Mouse (Mus musculus): ENCODE results near the gene Rln1.

The Rln1 gene

DNA sequence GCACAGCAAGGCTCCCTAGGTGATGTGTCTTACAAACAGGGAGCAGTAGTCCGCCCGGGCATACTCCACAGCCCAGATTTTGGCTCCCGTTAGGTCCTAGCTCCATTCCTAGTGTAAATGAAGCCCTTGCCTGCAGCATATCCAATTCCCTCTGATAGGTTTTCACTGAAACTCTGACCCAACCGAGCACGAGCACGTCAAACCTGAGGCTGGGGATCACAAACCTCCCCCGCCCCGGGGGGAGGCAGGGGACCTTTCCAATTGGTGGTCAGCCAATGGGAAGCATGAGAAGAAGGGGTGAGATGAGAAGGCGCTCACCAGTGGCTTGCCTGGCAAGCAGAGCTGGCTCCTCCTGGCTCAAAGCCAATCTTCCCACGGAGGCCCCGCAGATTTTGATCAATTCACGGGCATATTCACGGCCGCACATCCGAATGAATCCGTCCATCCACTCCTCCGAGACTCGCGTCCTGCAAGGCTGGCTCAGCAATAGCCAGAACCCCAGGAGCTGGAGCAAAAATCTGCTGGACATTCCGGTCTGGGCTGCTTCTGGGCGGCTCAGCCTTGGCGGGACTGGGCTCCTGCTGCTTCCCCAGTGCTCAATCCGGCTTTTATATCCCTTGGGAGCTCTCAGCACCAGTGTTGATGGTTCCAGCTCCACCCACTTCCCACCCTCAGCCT lies at the start of gene Rln1:
Rln1 (minus strand) TSS at position 603 of the 678 bp plus-strand sequence.
- peak; percentile 59 for DNase-seq (ENCODE audit: extremely low spot score, low spot score)

DNA sequence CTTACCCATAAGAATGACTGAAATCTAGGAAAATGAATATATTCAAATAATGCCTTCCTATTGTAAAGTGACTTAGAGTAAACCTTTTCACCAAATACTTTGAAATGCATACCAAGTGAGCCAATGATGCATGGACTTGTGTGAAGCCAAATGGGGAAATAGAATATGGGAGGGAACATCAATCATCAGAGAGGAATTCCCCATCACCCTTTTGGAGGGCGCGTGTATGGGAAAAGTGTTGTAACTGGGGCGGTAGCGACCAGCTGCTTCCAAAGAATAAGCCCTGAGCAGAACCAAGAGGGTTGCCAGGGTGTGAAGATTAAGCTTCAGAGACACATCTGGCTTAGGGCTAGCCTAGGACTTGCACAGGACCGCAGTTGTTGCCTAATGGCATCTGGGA lies 48.9 kb upstream of the Rln1 start:
- no peak for DNase-seq (ENCODE audit: extremely low spot score, low spot score)

DNA sequence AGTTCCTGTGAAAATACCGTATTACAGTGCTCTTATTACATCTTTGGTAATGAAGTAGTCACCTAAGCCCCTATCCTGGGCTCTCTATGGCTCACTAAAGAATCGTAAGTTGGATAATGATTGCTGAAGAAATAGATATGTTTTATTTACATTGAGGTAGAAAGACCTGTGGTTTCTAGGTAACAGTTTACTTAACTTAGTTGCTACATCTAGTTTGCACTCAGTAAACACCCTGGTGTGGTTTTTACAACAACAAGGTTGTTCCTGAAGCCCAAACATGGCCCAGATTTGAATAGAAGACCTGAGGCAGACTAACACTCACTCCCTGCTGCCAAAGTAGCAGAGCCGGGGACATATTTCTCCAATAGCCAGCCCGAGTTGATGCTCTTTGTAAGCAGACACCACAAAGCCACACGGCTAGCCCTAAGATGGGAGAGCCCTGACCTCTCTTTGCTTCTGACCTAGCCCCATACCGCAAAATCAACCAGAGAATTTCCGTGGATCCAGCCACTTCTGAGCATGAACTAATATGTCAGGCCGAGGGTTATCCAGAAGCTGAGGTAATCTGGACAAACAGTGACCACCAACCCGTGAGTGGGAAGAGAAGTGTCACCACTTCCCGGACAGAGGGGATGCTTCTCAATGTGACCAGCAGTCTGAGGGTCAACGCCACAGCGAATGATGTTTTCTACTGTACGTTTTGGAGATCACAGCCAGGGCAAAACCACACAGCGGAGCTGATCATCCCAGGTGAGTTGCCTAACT lies 45.6 kb upstream of the Rln1 start:
- DNase-seq (ENCODE audit: extremely low spot score, low spot score): no peak

DNA sequence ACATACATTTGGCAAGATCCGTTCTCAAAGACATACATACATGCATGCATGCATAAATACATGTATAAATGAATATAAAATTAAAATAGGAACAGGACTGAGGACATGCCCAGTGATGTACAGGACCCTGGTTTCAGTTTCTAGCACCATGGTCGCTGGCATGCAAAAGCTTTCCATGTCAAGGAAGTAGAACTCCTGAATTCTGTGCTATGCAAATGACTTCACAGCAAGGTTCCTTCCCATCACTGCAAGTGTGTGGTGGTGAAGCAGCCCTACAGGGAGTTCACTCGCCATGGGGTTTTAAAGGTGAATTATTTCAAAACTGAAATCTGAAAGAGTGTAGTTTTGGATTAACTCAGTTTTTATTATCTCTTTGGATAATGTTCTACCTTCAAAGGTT lies 41.9 kb upstream of the Rln1 start:
- DNase-seq (ENCODE audit: extremely low spot score, low spot score): no peak

DNA sequence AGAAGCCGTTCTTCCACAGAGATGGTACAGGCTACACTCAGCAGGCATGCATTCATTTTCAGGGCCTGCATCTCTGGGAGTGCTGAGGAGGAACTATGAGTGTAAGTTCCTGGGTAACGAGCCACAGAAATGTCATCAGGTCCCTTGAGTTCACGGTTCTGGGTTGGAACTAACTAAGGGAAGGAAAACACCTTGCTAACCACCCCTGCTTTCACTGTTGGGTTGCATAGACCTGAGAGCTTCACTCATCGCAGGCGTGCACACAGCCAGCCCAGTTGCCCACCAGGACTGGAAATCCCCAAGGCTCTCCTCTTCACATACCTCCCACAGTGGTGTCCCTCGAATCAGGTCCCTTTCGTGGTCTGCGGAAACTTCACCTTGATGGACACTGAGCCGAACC lies 40.5 kb upstream of the Rln1 start:
- no peak for DNase-seq (ENCODE audit: extremely low spot score, low spot score)

DNA sequence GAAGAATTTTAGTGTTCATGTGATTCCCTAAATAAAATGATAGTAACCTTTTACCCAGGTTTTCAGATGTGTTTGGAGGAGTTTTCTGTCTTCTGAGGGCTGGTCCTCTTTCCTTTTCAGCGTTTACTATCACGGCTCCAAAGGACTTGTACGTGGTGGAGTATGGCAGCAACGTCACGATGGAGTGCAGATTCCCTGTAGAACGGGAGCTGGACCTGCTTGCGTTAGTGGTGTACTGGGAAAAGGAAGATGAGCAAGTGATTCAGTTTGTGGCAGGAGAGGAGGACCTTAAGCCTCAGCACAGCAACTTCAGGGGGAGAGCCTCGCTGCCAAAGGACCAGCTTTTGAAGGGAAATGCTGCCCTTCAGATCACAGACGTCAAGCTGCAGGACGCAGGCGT lies 39.0 kb upstream of the Rln1 start:
- no peak for DNase-seq (ENCODE audit: extremely low spot score, low spot score)

DNA sequence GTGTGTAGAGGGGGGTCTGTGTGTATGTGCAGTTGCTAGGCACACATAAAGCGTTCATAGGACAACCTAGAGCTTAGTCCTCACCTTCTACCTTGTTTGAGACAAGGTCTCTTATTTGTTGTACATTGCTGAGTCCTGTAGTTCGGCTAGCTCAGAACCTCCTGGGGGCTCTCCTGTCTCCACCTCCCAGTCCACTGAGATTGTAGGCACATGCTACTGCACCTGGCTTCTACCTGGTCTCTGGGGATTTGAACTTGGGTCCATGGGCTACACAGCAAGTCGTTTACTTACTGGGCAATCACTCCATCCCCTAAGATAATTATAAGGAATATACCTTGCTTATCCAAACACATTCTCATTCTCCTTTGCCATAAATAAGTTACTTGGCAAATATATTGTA lies 38.2 kb upstream of the Rln1 start:
- DNase-seq (ENCODE audit: extremely low spot score, low spot score): no peak

DNA sequence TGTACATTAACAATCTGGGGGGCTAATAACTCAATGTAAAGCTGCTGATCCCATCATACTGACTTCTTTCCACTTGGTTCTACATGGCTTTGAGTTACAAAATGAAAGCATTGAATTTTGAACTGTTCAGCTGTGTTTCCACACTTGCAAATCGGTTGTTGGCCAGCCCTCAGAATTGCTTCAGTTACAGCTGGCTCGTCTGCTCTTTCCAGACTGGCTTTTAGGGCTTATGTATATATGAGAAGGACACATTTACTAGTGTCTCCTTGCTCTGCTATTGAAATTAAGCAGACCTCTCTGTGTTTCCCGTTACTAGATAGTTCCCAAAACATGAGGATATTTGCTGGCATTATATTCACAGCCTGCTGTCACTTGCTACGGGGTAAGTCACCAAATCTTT lies 37.7 kb upstream of the Rln1 start:
- DNase-seq (ENCODE audit: extremely low spot score, low spot score): no peak

DNA sequence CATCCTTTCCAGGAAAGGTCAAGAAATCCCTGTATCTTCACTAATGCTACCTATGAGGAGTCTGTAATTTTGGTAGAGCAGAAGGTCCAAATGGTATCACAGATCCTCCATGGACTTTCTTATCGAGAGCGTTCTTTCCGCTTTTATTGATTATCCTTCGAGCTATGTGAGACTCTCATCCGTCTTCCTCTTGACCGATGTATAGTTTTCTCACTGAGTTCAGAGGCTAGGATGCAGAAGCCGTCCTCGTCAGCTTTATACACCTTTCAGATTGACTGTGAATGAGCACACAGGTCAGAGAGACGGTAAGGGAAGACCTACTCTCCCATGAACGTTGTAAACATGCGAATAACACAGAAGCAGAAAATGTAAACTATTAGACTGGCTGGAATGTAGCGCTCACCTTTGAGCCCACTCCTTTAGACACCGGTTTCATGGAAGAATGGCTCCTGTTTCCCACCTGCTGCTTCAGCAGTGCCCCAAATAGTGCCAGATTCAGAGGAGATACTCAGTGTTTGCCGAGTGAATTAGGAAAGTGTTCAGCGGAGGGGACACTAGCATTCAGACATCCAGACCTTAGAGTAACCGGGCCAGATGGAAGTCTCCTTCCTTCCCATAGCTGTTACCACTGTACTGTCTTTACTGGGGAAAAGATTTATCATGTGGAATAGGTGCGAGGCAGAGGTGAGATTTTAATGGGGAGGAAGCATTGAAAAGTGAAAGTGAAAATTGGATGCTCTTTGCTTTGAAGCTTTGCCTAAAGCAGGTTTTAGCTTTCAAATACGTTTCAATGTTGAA lies 37.0 kb upstream of the Rln1 start:
- no peak for DNase-seq (ENCODE audit: extremely low spot score, low spot score)

DNA sequence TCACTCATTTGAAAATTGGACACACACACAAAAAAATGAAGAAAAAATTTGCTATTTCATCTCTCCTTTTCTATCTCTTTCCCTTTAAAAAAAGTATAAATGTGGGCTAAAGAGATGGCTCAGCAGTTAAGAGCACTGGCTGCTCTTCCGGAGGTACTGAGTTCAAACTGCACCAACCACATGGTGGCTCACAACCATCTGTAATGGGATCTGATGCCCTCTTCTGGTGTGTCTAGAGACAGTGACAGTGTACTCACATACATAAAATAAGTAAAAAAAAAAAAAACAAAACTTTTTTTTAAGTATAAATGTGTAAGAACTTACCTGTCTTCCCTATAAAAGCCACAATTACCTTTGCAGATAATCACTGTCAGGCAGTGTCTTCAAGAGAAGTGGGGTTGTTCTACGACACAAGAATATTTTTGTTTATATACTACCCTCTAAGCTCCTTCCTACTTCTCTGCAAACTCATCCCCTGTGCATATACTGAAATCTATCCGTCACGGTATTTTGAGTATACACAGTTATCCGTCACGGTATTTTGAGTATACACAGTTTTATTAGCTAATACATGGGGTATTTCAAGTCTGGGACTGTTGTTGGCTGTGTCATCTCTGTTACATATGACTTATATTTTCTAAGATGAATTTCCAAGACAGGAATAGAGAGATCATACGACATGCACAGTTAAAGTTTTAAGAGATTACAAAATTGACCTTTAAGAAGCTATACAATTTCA lies 36.2 kb upstream of the Rln1 start:
- no peak for DNase-seq (ENCODE audit: extremely low spot score, low spot score)

DNA sequence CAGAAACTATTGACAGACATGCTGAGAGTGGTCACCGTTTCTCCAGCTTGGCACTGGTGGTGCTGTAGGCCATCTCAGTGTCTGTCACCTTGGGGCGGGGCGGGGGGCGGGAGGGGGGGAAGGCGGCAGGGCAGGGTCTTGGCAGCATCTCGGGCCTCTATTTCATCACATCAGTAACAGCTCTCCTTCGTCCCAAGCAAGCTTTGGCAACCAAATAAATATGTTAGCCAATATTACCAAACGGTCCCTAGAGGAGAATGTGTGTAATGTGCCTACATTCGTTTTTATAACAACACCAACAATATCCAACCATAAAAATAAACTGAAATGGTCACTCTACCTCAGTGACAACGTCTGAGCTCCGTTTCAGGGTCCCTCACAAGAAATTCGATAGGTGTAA lies 35.6 kb upstream of the Rln1 start:
- DNase-seq (ENCODE audit: extremely low spot score, low spot score): no peak

DNA sequence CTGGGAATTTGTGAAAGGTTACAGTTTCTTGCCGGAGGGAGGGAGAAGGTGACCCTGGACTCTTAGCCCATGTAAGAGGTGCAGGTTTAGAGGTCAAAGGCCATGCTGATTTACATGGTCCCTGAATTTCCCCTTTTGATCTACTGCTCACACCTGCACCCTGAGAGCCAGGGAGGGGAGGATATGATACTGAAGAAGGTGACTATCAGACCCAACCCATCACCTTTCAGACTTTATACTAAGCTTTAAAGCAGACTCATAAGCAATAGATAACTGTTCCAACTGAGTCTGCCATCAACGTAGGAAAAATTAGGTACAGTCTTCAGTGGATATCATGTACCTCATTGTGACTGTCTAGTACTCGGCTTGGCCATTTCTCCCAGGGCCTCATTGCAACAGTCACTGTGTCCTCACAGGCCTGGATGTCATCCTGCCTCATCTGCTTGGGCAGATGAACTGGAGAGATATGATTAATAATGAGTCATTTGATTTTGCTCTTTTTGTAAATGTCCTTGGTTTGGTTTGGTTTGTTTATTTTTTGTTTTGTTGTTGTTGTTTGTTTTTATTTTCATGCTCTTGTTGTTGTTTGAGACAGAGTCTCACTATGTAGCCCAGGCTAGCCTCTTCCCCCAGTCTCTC lies 34.3 kb upstream of the Rln1 start:
- no peak for DNase-seq (ENCODE audit: extremely low spot score, low spot score)

DNA sequence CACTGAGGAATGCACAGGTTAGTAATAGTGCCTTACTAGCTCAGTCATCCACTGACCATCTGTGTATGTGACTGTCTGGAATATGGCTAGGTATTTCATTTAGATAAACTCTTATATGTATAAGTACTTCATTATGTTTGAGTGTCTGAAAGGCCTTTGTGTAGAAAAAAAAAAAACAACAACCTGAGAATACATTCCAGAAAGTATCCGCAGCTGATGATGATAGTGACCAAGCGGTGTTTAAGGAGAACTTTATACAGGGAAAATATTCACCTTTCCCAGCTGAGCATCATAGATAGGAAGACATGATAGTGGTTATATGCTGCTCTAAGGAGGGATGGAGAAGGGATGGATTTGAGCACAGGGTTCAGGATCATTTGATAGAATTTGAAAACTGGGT lies 33.6 kb upstream of the Rln1 start:
- DNase-seq (ENCODE audit: extremely low spot score, low spot score): no peak

DNA sequence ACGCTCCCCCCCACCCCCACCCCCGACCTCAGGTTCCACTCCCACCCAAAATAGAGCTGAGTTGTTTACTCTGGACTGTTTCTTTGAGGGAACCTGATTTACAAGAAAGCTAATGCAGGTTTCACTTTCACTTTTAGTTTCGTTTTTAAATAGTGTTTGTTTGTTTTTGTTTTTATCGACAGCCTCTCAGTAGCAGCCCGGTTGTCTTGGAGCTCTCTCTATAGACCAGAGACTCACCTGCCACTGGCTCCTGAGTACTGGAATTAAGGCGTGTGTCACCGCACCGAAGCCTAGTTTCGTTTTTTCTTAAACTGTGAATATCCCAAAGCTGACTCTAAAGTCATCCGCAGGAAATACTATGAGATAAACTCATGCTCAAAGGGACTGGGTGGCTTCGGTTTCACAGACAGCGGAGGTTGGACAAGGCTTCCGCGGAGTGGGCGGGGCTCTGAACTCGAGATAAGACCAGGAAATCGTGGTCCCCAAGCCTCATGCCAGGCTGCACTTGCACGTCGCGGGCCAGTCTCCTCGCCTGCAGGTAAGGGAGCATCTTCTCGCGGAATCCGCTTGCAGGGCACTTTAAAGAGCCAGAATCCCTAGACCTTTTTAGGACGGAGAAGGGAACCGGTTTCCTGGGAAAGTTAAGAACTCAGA lies 32.6 kb upstream of the Rln1 start, which contains the start of the genes Plgrkt and Cd274:
Plgrkt (minus strand) TSS at position 422 of the 654 bp plus-strand sequence.
Cd274 (plus strand) TSS at position 487 of the 654 bp plus-strand sequence.
- peak; percentile 43 for DNase-seq (ENCODE audit: extremely low spot score, low spot score)

DNA sequence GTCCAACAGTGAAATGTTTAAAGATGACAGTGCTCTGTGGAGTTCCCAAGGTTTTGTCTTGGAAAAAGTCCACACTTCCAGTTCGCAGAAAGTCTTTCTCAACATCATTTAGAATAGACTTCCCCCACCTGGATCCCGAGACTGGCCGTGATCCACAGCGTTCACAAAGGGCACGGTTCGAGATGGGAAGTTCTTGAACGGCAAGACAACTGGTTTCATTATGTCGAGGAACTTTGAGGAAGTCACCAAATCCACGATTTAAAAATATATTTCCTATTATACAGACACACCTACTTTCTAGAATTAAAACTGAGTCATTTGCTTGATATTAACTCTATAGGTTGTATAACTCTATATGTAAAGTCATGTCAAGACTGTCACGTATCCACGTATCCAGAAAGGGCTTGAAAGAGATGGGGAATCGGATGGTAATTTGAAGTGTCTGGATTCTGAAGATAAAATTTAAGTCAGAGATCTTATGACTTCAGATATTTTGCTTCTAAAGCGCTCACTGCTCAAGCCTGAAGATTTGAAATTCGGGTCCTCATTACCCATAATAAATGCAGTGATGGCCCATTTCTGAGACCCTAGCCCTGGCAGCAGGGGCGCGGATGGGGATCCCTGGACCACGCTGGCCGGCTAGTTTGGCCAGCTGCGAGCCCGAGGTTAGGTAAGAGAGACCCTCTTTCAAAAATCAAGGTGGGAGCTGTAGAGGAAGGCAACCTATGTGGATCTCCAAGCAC lies 31.9 kb upstream of the Rln1 start:
- DNase-seq (ENCODE audit: extremely low spot score, low spot score): no peak

DNA sequence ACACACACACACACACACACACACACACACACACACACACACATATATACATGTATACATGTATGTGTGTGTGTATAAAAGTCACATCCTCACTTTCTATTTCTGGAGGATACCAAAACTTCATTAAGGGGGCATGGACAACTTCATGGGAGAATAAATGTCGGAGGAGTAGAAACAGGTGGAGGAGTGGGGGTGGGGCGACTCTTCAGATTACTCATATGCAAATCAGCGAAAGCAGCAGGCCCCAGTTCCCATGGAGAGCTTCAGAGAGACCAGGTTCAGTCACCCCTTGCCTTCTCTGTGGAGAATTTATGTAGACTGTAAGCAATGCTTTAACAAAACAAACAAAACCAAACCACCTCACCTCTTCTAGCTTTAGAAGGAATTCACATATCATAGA lies 30.6 kb upstream of the Rln1 start:
- DNase-seq (ENCODE audit: extremely low spot score, low spot score): no peak

DNA sequence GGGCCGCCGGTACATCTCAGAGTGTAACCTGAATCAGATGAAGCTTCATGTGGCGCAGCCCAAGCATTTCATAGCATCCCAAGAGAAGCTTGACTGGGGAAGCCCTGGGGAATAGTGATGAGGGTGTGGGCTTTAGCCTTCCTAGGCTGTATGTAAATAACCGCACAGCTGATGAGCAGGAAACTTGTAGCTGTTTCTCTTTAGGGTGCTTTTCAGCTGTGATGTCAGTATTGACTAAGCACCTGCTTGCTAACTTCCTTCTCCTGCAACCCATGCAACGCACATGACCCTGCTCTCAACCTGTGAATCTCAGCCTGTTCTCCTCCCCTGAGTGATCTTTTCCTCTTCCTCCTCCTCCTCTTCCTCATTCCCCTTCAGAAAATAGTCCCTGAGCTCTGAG lies 29.6 kb upstream of the Rln1 start:
- no peak for DNase-seq (ENCODE audit: extremely low spot score, low spot score)

DNA sequence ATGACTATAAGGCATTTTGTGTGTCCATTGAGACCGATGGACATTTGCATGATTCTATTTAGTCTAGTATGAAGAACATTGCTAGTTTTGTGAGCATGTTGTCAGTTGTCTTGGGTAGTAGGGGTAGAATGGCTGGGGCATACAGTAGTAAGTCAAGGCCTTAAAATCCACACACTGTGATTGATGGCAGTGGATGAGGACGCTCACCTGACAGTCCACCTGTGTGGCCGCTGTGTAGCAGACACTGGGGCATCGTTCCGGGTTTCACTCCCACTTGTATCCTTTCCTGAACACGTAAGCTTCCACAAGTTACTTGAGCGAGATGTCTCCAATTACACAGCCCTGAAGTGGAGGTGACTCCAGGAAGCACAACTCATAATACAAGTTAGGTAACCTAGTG lies 29.1 kb upstream of the Rln1 start:
- DNase-seq (ENCODE audit: extremely low spot score, low spot score): no peak

DNA sequence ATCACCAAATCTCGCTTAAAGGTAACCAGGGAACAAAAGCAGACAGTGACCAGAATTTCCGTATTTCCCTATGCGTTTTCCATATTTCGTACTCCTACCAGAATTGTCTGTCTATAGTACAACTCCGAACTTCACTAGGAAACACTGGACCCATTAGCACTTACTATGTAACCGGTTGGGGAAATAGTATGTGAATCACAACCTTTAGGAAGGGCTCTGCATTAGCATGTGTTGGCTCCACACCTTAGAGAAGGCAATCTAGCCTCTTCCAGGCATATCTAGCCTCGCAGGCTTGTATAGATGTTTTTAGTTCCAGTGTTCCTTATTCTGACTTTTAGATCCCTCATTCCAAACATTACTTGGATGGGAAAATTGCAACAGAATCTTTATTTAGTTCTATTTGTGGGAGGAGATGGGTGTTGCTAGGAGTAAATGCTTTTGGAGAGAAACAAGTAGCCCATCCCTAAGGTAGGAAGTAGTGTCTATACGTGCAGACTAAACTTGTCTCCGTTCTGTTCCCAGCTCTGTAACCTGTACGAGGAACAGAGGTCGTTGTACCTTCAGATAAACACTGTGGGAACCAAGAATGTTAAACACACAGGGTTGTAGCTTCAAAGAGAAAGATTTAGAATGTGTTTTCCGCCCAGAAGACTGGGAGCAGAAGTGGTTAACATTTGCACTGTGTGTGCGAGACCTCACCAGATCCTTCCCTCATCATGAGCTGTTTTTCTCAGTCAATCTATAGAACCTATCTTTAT lies 27.9 kb upstream of the Rln1 start:
- DNase-seq (ENCODE audit: extremely low spot score, low spot score): no peak
